Mouse (Mus musculus): ENCODE data around the gene Lhb. TPM values are rescaled to one million over a fixed set of nuclear protein-coding genes. Genes with fewer than 3 reads are reported as not detected.

Gene Lhb
- 1.1 and 1.3 TPM in 2 replicates for polyA plus RNA-seq (2012; rRNA removed)

GRCm38 (mm10) chr7:45420615-45420919 lies at the start of gene Lhb:
Gene Lhb (plus strand): TSS chr7:45420820.

DNA sequence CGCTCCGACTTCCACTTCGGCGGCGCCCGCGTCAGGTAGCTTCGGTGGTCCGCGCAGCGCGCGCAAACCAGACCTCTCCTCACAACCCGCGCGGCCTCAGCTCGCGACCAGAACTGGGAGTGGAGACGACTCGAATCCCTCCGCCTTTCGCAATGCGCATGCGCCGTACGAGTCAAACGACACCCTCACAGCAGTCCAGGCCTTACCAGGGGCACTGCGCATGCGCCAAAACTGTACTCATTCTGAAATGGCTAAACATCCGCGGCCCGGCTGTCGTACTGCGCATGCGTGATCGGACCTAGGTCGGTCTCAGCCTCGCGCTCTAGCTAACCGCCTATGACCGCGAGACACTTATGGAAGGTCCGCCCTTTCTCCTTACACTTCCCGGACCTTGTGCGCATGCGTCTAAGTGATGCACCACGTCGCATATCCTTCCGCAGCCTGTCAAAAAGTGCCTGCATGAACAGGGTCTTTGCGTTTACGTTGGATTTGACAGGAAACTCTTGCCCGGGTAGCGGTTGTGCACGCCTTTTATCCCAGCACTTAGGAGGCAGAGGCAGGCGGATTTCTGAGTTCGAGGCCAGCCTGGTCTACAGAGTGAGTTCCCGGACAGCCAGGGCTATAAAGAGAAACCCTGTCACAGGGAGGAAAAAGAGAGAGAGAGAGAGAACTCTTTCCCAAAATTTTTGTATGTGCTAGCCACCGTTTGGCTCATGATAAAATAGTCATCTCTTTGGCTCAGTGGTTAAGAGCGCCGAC lies 24.9 kb upstream of the Lhb start, which contains the start of gene Snrnp70:
Gene Snrnp70, minus strand, starts transcription at position 165 of the 759 bp plus-strand sequence.

GRCm38 (mm10) chr7:45405091-45406075 lies 15.2 kb upstream of the Lhb start, which contains the start of gene Kcna7:
Gene Kcna7 (plus strand): TSS chr7:45405653.

DNA sequence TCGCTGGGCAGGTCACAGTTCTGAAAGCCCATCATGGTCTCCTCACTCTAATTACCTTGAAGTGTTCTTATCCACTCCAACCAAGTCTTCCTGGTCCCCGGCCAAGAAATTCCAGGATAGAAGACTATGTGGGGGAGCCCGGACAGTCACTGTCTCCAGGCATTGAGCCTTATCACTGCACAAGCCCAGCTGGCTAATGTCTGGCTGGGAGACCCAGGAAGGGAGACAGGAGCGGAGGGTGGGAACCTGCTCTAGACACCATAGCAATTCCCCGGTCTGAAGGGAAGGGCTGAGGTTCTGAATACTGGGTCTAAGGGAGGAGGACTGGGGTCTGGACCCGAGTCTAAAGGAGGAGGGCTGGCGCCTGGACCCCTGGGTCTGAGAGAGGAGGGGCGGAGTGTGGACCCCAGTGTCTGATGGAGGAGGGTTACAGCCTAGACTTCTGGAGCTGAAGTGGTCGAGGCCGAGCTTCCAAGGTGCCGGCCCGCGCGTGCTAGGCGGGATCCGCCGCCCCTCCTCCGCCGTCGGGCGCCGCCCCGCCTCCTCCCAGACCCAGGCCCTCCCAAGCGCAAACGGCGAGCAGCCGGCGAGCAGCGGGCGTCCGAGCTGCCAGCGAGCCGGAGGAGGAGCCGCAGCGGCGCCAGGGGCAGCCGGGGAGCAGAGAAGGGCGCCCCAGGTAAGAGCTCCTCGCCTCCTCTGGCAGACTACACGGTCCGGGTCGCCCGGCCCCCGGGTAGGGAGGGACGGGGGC lies 7.3 kb upstream of the Lhb start, which contains the start of gene Ntf5:
Gene Ntf5, plus strand, starts transcription at position 583 of the 751 bp plus-strand sequence.

DNA sequence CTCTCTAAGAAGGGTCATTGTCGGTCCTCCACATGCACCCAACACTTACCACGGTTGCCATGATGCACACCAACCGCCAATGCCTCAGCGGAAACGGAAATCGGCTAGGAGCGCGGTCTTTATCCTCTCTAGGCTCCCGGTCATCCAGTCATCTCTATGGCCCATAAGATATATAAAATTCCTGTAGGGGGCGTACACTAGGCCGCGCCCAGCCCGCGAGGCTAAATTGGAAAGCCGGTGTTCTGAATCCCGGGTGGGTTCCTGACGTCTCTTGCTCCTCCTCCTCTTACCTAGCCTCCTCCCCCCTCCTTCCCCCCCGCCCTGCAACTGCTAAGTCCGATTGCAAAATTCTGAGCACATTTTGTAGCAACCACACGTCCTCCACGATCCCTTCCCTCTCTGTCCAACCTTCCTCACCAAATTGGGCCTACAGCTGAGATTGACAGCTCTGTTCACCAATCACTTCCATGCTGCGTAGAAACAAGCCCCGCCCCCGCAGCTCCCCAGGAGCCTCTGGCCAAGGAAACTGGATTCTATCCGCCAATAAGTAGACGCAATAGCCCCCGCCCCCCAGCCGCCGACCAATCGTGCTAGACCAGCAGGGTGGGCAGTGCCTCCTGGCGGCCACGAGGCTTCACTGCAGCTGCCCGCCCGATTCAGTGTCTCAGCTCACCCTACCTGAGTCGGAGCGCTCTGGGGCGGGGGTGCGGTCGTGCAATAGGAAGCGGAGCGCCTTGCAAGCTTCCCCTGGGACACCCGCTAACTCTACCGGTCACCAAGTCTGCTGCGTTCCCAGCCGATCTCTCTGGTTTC lies 13.8 kb downstream of the Lhb start, which contains the start of gene Gys1:
Gene Gys1, plus strand, starts transcription at position 642 of the 813 bp plus-strand sequence.

DNA sequence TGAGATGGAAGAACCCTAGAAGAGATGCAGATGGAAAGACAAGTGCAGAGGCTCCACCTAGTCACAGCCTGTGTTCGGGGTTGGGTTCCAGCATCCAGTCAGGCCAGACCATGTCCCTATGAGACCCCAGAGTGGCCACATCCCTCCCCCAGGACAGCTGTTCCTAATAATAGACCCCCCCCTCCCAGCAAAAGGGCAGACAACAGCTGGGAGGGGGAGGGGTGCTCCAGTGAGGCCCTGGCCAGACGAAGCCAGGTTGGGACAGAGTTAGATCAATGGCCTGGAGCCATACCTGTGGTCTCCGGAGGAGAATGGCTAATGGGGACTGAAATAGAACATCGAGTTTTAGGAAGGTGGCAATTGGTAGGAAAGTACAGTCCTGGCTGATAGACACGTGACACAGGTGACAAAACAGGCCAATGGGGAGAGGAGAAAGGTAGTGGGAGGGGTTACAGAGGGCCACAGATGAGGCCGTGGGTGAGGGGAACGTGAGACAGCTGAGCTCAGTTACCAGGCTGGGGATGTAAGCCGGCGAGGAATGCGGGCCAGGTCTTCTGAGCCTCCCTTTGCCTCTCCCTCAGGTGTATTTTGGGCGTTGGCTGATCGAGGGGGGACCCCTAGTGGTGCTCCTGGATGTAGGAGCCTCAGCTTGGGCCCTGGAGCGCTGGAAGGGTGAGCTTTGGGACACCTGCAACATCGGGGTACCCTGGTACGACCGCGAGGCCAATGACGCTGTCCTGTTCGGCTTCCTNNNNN lies 17.1 kb downstream of the Lhb start, which contains the start of gene Ruvbl2:
Gene Ruvbl2, minus strand, starts transcription at position 576 of the 756 bp plus-strand sequence.

GRCm38 (mm10) chr7:45459564-45460140 lies 39.0 kb downstream of the Lhb start, which contains the start of gene Ftl1:
Gene Ftl1 (minus strand): TSS chr7:45459884.

DNA sequence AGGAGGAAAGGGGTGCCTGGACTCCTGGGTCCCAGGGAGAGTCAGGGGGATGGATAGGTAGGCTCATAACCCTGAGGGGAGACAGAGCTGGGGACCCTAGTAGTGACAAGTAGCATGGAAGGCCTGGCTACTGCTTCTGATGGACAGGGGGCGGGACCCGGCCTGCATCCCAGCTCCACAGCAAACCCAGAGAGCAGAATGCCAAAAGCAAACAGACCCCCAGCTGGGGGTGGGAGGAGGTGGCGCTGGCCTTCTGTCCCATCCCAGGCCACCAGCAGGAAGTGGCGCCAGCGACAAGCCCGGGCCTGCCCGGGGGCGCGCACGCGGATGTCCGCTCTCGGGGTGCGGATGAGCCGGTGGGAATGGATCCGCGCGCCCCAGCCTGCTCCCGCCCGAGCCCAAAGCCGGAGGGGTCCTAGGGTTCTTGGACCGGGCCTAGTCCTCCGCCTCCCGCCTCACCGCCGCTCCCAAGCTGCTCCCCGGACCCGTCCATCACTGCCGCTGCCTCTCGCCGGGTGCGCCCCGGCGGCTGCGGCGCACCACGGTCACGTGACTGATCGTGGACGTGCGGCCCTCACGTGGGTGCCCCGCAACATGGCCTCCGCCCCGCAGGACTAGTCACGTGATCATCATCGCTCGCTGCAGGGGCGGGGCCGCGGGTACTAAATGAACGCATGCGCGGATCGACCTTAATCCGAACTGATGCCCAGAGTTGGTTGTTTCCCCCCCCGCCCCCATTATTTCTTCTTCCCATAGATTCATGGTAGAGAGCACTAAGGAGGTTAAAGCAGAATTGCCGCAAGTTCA lies 45.9 kb downstream of the Lhb start, which contains the start of gene Bax:
Gene Bax, minus strand, starts transcription at position 616 of the 807 bp plus-strand sequence.

Other genes starting within 250 kb of the Lhb start
- 0.05 and 0.21 TPM in 2 replicates for gene Gfy, start 241.3 kb upstream of the Lhb start, polyA plus RNA-seq (2012; rRNA removed)
- 0.20 and 0.23 TPM in 2 replicates for gene Pth2, start 239.8 kb upstream of the Lhb start, polyA plus RNA-seq (2012; rRNA removed)
- gene Ccdc155, start 215.9 kb upstream of the Lhb start, polyA plus RNA-seq (2012; rRNA removed), result 0.88 and 1.1 TPM in 2 replicates
- 2.0 and 3.2 TPM in 2 replicates for gene Dkkl1, start 208.7 kb upstream of the Lhb start, polyA plus RNA-seq (2012; rRNA removed)
- gene Tead2, start 205.1 kb upstream of the Lhb start, polyA plus RNA-seq (2012; rRNA removed), result 257 and 271 TPM in 2 replicates
- 1.6 and 1.8 TPM in 2 replicates for gene Cd37, start 181.7 kb upstream of the Lhb start, polyA plus RNA-seq (2012; rRNA removed)
- 0.61 and 0.96 TPM in 2 replicates for gene Slc6a16, start 179.7 kb upstream of the Lhb start, polyA plus RNA-seq (2012; rRNA removed)
- gene Slc6a21, start 143.3 kb upstream of the Lhb start, polyA plus RNA-seq (2012; rRNA removed), result not detected in 2 replicates
- gene Trpm4, start 87.0 kb upstream of the Lhb start, polyA plus RNA-seq (2012; rRNA removed), result 16.8 and 23.9 TPM in 2 replicates
- 1.1 and 3.8 TPM in 2 replicates for gene Hrc, start 85.5 kb upstream of the Lhb start, polyA plus RNA-seq (2012; rRNA removed)
- 44.2 and 45.9 TPM in 2 replicates for gene Ppfia3, start 53.8 kb upstream of the Lhb start, polyA plus RNA-seq (2012; rRNA removed)
- gene Lin7b, start 50.2 kb upstream of the Lhb start, polyA plus RNA-seq (2012; rRNA removed), result 14.4 and 15.8 TPM in 2 replicates
- 864 and 911 TPM in 2 replicates for gene Snrnp70, start 25.1 kb upstream of the Lhb start, polyA plus RNA-seq (2012; rRNA removed)
- gene Kcna7, start 15.2 kb upstream of the Lhb start, polyA plus RNA-seq (2012; rRNA removed), result not detected in 2 replicates
- 0.10 and 0.91 TPM in 2 replicates for gene Ntf5, start 7.1 kb upstream of the Lhb start, polyA plus RNA-seq (2012; rRNA removed)
- 22.6 and 27.0 TPM in 2 replicates for gene Gys1, start 14.0 kb downstream of the Lhb start, polyA plus RNA-seq (2012; rRNA removed)
- gene Ruvbl2, start 17.3 kb downstream of the Lhb start, polyA plus RNA-seq (2012; rRNA removed), result 139 and 159 TPM in 2 replicates
- gene Ftl1, start 39.1 kb downstream of the Lhb start, polyA plus RNA-seq (2012; rRNA removed), result 1,642 and 1,691 TPM in 2 replicates
- 196 and 200 TPM in 2 replicates for gene Bax, start 46.1 kb downstream of the Lhb start, polyA plus RNA-seq (2012; rRNA removed)
- 0.12 and 0.45 TPM in 2 replicates for gene Tulp2, start 61.1 kb downstream of the Lhb start, polyA plus RNA-seq (2012; rRNA removed)
- gene Gm45808, start 66.0 kb downstream of the Lhb start, polyA plus RNA-seq (2012; rRNA removed), result 0.16 TPM in 1 of 2 replicates, not detected in the other
- gene Dhdh, start 68.0 kb downstream of the Lhb start, polyA plus RNA-seq (2012; rRNA removed), result 2.2 and 2.7 TPM in 2 replicates
- gene Nucb1, start 89.6 kb downstream of the Lhb start, polyA plus RNA-seq (2012; rRNA removed), result 104 and 148 TPM in 2 replicates
- gene Ppp1r15a, start 105.4 kb downstream of the Lhb start, polyA plus RNA-seq (2012; rRNA removed), result 15.9 and 19.8 TPM in 2 replicates
- gene Plekha4, start 105.5 kb downstream of the Lhb start, polyA plus RNA-seq (2012; rRNA removed), result 3.1 and 9.6 TPM in 2 replicates
- 0.33 and 0.73 TPM in 2 replicates for gene Hsd17b14, start 134.1 kb downstream of the Lhb start, polyA plus RNA-seq (2012; rRNA removed)
- gene Bcat2, start 149.3 kb downstream of the Lhb start, polyA plus RNA-seq (2012; rRNA removed), result 31.0 and 38.8 TPM in 2 replicates
- gene Fgf21, start 194.7 kb downstream of the Lhb start, polyA plus RNA-seq (2012; rRNA removed), result 0.23 TPM in 1 of 2 replicates, not detected in the other
- 0.02 and 0.43 TPM in 2 replicates for gene Fut1, start 196.5 kb downstream of the Lhb start, polyA plus RNA-seq (2012; rRNA removed)
- 0.14 and 0.28 TPM in 2 replicates for gene Izumo1, start 201.0 kb downstream of the Lhb start, polyA plus RNA-seq (2012; rRNA removed)
- 12.3 and 14.3 TPM in 2 replicates for gene Rasip1, start 206.7 kb downstream of the Lhb start, polyA plus RNA-seq (2012; rRNA removed)
- gene Mamstr, start 219.2 kb downstream of the Lhb start, polyA plus RNA-seq (2012; rRNA removed), result 3.5 and 7.4 TPM in 2 replicates
- gene Fut2, start 245.6 kb downstream of the Lhb start, polyA plus RNA-seq (2012; rRNA removed), result 0.06 and 0.24 TPM in 2 replicates

Measured in central nervous system, embryonic 14 days (tissue).